Mouse (Mus musculus): ENCODE measurements around the gene Abhd17b. TPM values are rescaled to one million over a fixed set of nuclear protein-coding genes. Genes with fewer than 3 reads are reported as not detected.
"Not testable (repeated sequence)": the region's sequence is repeated elsewhere in the genome, so short reads cannot be mapped to it uniquely, and the experiment has no call there.

Gene Abhd17b
- total RNA-seq, 2 experiments from 2014 or later: 40.3 to 40.9 TPM

GRCm38 (mm10) chr19:21720950-21721349 lies 68.0 kb downstream of the Abhd17b start:
- no peak overlapping the region for H3K4me3 ChIP-seq
- H3K27ac ChIP-seq: no peak overlapping the region
- DNase-seq (ENCODE audit: extremely low spot score in 1 of 2, low spot score in 2 of 2): no peak
- TF ChIP-seq CTCF (IDR thresholded peaks at IDR 0.05): no peak
- intact Hi-C loops (cut with DNase I): no loop called here

DNA sequence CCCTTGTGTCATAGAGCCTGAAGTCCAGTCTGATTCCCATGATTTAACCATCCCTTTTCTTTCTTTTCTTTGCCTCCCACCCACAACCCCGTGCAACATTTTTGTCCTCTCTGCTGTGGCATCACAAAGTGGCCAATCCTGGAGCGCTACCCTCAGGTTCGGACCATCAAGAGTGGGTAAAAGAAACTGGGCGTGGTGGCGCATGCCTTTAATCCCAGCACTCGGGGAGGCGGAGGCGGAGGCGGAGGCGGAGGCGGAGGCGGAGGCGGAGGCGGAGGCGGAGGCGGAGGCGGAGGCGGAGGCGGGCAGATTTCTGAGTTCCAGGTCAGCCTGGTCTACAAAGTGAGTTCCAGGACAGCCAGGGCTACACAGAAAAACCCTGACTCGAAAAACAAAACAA lies 70.3 kb downstream of the Abhd17b start:
- intact Hi-C loops (cut with DNase I); DNase-seq (ENCODE audit: extremely low spot score in 1 of 2, low spot score in 2 of 2); H3K4me3 ChIP-seq: not testable (repeated sequence)
- 0 out of 2 replicates have a peak overlapping the region, but pooled peaks have one; percentile 36 for H3K27ac ChIP-seq

GRCm38 (mm10) chr19:21723911-21724655 lies 71.1 kb downstream of the Abhd17b start:
- peak; percentile 27 to 55 for DNase-seq (ENCODE audit: extremely low spot score in 1 of 2, low spot score in 2 of 2)
- intact Hi-C loops (cut with DNase I): no loop called here
- TF ChIP-seq CTCF (IDR thresholded peaks at IDR 0.05): no peak
- Histone ChIP-seq H3K4me3 (no peak overlapping the region), H3K27ac (peak overlapping the region; percentile 59; the same call in 1 of the 2 replicates)

GRCm38 (mm10) chr19:21725168-21725567 lies 72.2 kb downstream of the Abhd17b start:
- H3K4me3 ChIP-seq: no peak overlapping the region
- intact Hi-C loops (cut with DNase I): no loop called here
- no peak for TF ChIP-seq CTCF (IDR thresholded peaks at IDR 0.05)
- no peak for DNase-seq (ENCODE audit: extremely low spot score in 1 of 2, low spot score in 2 of 2)
- no peak overlapping the region for H3K27ac ChIP-seq

DNA sequence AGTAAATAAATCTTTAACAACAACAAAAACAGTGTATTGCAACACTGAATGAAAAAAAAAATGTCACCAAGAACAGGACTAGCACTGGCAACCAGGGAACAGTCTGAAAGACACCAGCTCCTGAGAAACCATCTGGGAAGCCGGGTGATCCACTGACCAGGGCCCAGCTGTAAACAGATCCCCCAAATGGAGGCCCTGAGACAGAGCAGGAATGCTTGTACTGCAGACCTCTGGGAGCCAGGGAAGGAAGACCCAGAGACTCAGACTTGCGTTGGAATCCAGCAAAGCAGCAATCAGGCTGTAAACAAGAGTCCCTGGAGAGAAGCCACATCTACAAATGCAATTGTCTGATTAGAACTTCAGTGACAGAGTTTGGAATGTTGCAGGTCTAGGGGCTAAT lies 74.1 kb downstream of the Abhd17b start:
- intact Hi-C loops (cut with DNase I): no loop called here
- H3K27ac ChIP-seq: no peak overlapping the region
- DNase-seq (ENCODE audit: extremely low spot score in 1 of 2, low spot score in 2 of 2): no peak
- TF ChIP-seq CTCF (IDR thresholded peaks at IDR 0.05): no peak
- H3K4me3 ChIP-seq: no peak overlapping the region

DNA sequence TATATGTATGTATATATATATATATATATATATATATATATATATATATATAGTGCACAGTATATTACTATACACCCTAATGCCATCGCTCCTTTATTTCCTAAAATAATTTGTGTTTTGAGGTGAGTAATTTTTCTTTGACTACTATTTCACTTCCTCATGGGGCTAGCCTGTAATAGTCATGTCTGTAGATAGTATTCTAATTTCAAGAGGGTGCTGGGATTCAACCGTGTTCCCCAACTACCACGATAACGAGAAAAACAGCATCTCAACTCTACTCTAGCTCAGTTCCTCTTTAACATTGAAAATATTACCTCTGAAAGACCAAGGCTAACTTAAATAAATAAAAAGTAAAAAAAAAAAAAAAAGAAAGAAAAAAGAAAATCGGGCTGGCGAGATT lies 75.4 kb downstream of the Abhd17b start:
- H3K27ac ChIP-seq: no peak overlapping the region
- DNase-seq (ENCODE audit: extremely low spot score in 1 of 2, low spot score in 2 of 2): no peak
- TF ChIP-seq CTCF (IDR thresholded peaks at IDR 0.05): no peak
- intact Hi-C loops (cut with DNase I): no loop called here
- no peak overlapping the region for H3K4me3 ChIP-seq

DNA sequence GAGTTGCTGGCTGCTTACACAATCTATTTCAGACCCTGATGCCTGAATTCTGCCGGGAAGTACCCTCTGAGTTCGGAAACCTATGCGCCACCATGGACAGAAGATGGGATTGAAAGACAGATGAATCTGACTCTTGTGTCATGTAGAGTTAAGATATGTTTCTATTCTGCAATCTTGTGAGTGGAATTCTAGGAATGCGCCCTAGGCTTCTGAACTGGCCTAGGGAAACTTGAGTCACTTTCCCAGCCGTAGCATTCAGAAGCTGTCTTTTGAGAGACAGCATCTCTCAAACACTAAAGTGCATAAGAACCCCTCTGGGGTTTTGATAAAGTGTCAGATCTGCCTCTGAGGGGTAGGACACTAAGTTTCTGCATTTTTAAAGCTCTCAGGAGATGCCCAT lies 78.9 kb downstream of the Abhd17b start:
- no peak for DNase-seq (ENCODE audit: extremely low spot score in 1 of 2, low spot score in 2 of 2)
- TF ChIP-seq CTCF (IDR thresholded peaks at IDR 0.05): no peak
- Histone ChIP-seq H3K27ac (no peak overlapping the region), H3K4me3 (no peak overlapping the region)
- intact Hi-C loops (cut with DNase I): no loop called here

- no peak overlapping the region for H3K4me3 ChIP-seq
- intact Hi-C loops (cut with DNase I): no loop called here
- no peak overlapping the region for H3K27ac ChIP-seq
- TF ChIP-seq CTCF (IDR thresholded peaks at IDR 0.05): no peak
- no peak for DNase-seq (ENCODE audit: extremely low spot score in 1 of 2, low spot score in 2 of 2)
These were observed 80.2 kb downstream of the Abhd17b start for GRCm38 (mm10) chr19:21733176-21733575.

DNA sequence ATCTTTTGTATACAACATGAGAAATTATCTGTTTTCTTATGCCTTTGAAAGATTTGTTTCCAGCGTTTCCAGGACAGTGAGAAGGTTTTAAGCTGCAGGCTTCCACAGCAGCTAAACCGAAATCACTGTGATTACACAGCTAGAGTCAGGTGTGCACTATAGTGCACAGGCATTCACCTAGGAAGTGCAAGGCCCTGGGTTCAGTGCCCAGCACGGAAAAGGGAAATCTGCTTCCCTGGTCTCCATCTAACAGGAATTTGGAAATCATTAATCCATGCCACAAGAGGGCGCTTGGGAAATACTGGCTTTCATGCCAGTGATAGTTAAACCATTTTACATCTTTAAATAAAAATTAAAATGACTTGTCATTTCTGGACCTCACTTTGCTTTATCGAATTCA lies 81.1 kb downstream of the Abhd17b start:
- TF ChIP-seq CTCF (IDR thresholded peaks at IDR 0.05): peak; percentile 74
- Histone ChIP-seq H3K4me3 (no peak overlapping the region), H3K27ac (no peak overlapping the region)
- peak; percentile 41 to 53 for DNase-seq (ENCODE audit: extremely low spot score in 1 of 2, low spot score in 2 of 2)
- intact Hi-C loops (cut with DNase I): no loop called here

Other genes with a start within 250 kb of the Abhd17b start
- gene Gda, start 179.7 kb upstream of the Abhd17b start, total RNA-seq (2021): 100 to 1,000 TPM; 169 to 176 TPM
- 10 to 100 TPM; 21.7 to 24.5 TPM for gene 1110059E24Rik, start 209 bp upstream of the Abhd17b start, total RNA-seq (2021)
- 10 to 100 TPM; 15.0 to 15.6 TPM for gene Cemip2, start 125.2 kb downstream of the Abhd17b start, total RNA-seq (2021)

All from left cerebral cortex, adult 2 months (tissue).